Mouse (Mus musculus) kidney, postnatal 0 days (tissue): ENCODE results near the gene Ruvbl2. TPM values are rescaled to one million over a fixed set of nuclear protein-coding genes. Genes with fewer than 3 reads are reported as not detected.
"Not testable (repeated sequence)": the region's sequence is repeated elsewhere in the genome, so short reads cannot be mapped to it uniquely, and the experiment has no call there.

ENCODE experiments used
- ATAC-seq: fragments of 200-750 bp; cut with Nextera tagmentation; replicated peaks from 2 replicates; pipeline ENCODE4 v1.8.0; 2017; ENCODE audit warnings: low read depth, moderate number of reproducible peaks, moderate TSS enrichment, moderate library complexity; ENCODE audit not compliant: low FRiP score
- DNase-seq: peaks from one replicate; pipeline ENCODE4 v3.0.0-alpha.2; 2016; ENCODE audit warnings: low spot score
- H3K27ac ChIP-seq: fragments of 300-500 bp; sonication (generic); 2 replicates; pipeline ENCODE4 v1.5.1; 2014; ENCODE audit warnings: mild to moderate bottlenecking
- H3K27me3 ChIP-seq: fragments of 300-500 bp; sonication (generic); 2 replicates; pipeline ENCODE4 v1.6.1; 2014; ENCODE audit warnings: low read length, mixed read lengths; ENCODE audit not compliant: insufficient read depth
- H3K36me3 ChIP-seq: fragments of 300-500 bp; sonication (generic); 2 replicates; pipeline ENCODE4 v1.6.1; 2014; ENCODE audit warnings: low read length, mixed read lengths; ENCODE audit not compliant: insufficient read depth
- H3K4me1 ChIP-seq: fragments of 300-500 bp; sonication (generic); replicated peaks from 2 replicates; pipeline ENCODE4 v1.6.1; 2014; ENCODE audit warnings: antibody characterized with exemption, low read length, mixed read lengths; ENCODE audit not compliant: insufficient read depth
- H3K4me2 ChIP-seq: fragments of 300-500 bp; sonication (generic); 2 replicates; pipeline ENCODE4 v1.6.1; 2014; ENCODE audit warnings: mild to moderate bottlenecking, low read length, moderate library complexity, mixed read lengths
- H3K4me3 ChIP-seq: fragments of 300-500 bp; sonication (generic); replicated peaks from 2 replicates; pipeline ENCODE4 v1.5.1; 2014; ENCODE audit warnings: low read depth, low read length
- H3K9ac ChIP-seq: fragments of 300-500 bp; sonication (generic); 2 replicates; pipeline ENCODE4 v1.6.1; 2014; ENCODE audit warnings: low read depth, low read length
- H3K9me3 ChIP-seq: fragments of 300-500 bp; sonication (generic); replicated peaks from 2 replicates; pipeline ENCODE4 v1.6.1; 2016; ENCODE audit warnings: low read length, inconsistent platforms, mixed read lengths
- CTCF ChIP-seq: IDR thresholded peaks from 2 replicates; pipeline ENCODE4 v1.5.1; 2016; ENCODE audit warnings: antibody characterized with exemption, low read depth, mild to moderate bottlenecking, moderate library complexity
- WGBS: fragments of 180-500 bp; shearing (Covaris S2); extraction: QIAGEN DNeasy Blood & Tissue Kit; methylation state at CpG from one replicate; pipeline ENCODE4 v1.1.7; 2014; 5-methylcytosine and 5-hydroxymethylcytosine counted together
- polyA plus RNA-seq: library from polyadenylated mRNA; unstranded; fragments of >200 nt; fragmentation: Nextera tagmentation; extraction: Ambion mirVana; gene quantifications from 2 replicates; pipeline ENCODE4 v1.2.1, GENCODE M21; 2015

The Ruvbl2 gene
- polyA plus RNA-seq, 1 experiment from 2014 or later: 94.6 TPM

GRCm38 (mm10) chr7:45466283-45467089, 28.6 kb upstream of the Ruvbl2 start, which contains the start of gene Bax:
Gene Bax (minus strand): TSS chr7:45466898.
- Histone ChIP-seq H3K4me2 (peak within 1 kb of the TSS; percentile 90), H3K27ac (peak within 1 kb of the TSS; percentile 75), H3K4me1 (peaks cover 7% of the 10 kb centered on the region; the same call in 1 of the 2 replicates), H3K9ac (peak within 1 kb of the TSS; percentile 82), H3K27me3 (no peaks in the 10 kb centered on the region), H3K9me3 (no peaks in the 10 kb centered on the region), H3K36me3 (peaks cover 7% of the 10 kb centered on the region; the same call in 1 of the 2 replicates), H3K4me3 (peak within 1 kb of the TSS; percentile 78)
- TF ChIP-seq CTCF: peak; percentile 34
- under 1% methylated on average over 53 of the region's 58 CpGs for WGBS
- DNase-seq (peak; percentile 99), ATAC-seq (peak; percentile 75)

GRCm38 (mm10) chr7:45465549-45465948, 27.7 kb upstream of the Ruvbl2 start:
- Histone ChIP-seq H3K4me2 (peak overlapping the region; percentile 90), H3K9me3 (no peaks in the 10 kb centered on the region), H3K27me3 (no peaks in the 10 kb centered on the region), H3K27ac (no peak overlapping the region), H3K9ac (peak overlapping the region; percentile 82; the same call in 1 of the 2 replicates), H3K4me3 (peak overlapping the region; percentile 78; the same call in 1 of the 2 replicates), H3K36me3 (peaks cover 7% of the 10 kb centered on the region; the same call in 1 of the 2 replicates), H3K4me1 (peaks cover 12% of the 10 kb centered on the region)
- TF ChIP-seq CTCF: 0 out of 2 replicates have a peak, but pooled peaks have one; percentile 31
- WGBS: 76% methylated on average over 9 of the region's 9 CpGs
- DNase-seq: no peak
- no peak for ATAC-seq

DNA sequence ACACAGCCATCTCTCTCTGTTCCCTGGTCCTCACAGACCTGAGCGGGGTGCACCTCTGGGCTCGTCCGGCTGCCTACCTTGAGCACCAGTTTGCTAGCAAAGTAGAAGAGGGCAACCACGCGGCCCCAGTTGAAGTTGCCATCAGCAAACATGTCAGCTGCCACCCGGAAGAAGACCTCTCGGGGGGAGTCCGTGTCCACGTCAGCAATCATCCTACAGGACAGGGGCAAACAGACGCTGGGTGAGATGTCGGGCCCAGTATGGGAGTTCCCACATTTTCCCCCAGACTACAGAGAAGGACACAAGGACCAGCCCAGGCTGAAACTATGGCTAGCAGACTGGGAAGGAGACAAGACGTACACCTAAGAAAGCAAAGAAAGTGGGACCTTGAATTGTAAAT, 27.2 kb upstream of the Ruvbl2 start:
- DNase-seq (no peak), ATAC-seq (no peak)
- no peaks in the 10 kb centered on the region for H3K27me3 ChIP-seq
- WGBS: 93% methylated on average over 12 of the region's 12 CpGs
- no peak overlapping the region for H3K27ac ChIP-seq
- no peak overlapping the region for H3K4me2 ChIP-seq
- H3K4me1 ChIP-seq: peaks cover 17% of the 10 kb centered on the region
- TF ChIP-seq CTCF: no peak
- no peaks in the 10 kb centered on the region for H3K9me3 ChIP-seq
- peaks cover 7% of the 10 kb centered on the region; the same call in 1 of the 2 replicates for H3K36me3 ChIP-seq
- H3K4me3 ChIP-seq: no peak overlapping the region
- H3K9ac ChIP-seq: no peak overlapping the region

DNA sequence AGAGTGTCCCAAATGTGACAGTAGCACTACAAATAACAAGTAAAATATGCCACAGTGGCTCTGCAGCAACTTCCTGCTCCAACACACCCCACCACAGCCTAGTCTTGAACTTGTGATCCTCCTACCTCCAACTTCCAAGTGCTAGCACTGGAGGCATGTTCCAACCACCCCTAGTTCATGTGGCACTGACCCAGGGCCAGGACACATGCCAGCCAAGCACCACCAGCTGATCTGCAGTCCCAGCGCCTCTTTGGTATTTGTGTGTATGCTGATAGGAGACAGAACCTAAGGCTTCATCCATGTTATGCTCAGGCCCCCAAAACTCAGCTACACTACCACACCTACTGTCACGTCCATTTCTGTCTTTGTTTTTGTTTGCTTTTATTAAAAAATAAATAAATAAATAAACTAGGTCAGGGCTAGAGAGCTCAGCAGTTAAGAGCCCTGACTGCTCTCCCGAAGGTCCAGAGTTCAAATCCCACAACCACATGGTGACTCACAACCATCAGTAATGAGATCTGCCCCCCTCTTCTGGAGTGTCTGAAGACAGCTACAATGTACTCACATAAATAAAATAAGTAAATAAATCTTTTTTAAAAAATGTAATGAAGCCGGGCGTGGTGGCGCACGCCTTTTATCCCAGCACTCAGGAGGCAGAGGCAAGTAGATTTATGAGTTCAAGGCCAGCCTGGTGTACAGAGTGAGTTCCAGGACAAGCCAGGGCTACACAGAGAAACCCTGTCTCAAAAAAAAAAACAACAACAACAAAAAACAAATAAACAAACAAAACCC, 26.3 kb upstream of the Ruvbl2 start:
- H3K4me2 ChIP-seq: no peak overlapping the region
- no peak overlapping the region for H3K9ac ChIP-seq
- H3K4me1 ChIP-seq: peaks cover 17% of the 10 kb centered on the region
- WGBS: 94% methylated on average over 7 of the region's 7 CpGs
- no peak overlapping the region for H3K4me3 ChIP-seq
- no peak for TF ChIP-seq CTCF
- no peaks in the 10 kb centered on the region for H3K27me3 ChIP-seq
- ATAC-seq (no peak), DNase-seq (no peak)
- H3K36me3 ChIP-seq: peaks cover 7% of the 10 kb centered on the region; the same call in 1 of the 2 replicates
- H3K9me3 ChIP-seq: no peaks in the 10 kb centered on the region
- H3K27ac ChIP-seq: no peak overlapping the region

DNA sequence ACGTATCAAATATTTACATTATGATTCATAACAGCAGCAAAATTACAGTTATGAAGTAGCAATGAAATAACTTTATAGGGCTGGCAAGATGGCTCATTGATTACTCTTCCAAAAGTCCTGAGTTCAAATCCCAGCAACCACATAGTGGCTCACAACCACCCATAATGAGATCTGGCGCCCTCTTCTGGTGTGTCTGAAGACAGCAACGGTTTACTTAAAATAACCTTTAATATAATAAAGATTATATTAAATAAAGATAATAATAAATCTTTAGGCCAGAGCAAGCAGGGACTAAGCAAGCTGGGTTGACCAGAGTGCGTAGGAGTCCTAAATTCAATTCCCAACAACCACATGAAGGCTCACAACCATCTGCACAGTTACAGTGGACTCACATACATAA, 25.0 kb upstream of the Ruvbl2 start:
- H3K4me2 ChIP-seq, H3K27me3 ChIP-seq, ATAC-seq, H3K9ac ChIP-seq, H3K27ac ChIP-seq, H3K4me3 ChIP-seq, H3K9me3 ChIP-seq, DNase-seq: not testable (repeated sequence)
- H3K36me3 ChIP-seq: peaks cover 12% of the 10 kb centered on the region; the same call in 1 of the 2 replicates
- H3K4me1 ChIP-seq: peaks cover 23% of the 10 kb centered on the region
- TF ChIP-seq CTCF: peak; percentile 46; the same call in 1 of the 2 replicates
- 78% methylated on average over 4 of the region's 4 CpGs for WGBS

- Histone ChIP-seq H3K4me3 (no peak overlapping the region), H3K9me3 (no peaks in the 10 kb centered on the region), H3K27ac (no peak overlapping the region), H3K4me1 (peaks cover 28% of the 10 kb centered on the region), H3K27me3 (no peaks in the 10 kb centered on the region), H3K36me3 (peaks cover 12% of the 10 kb centered on the region; the same call in 1 of the 2 replicates), H3K4me2 (no peak overlapping the region), H3K9ac (no peak overlapping the region)
- TF ChIP-seq CTCF: no peak
- no peak for DNase-seq
- WGBS: 91% methylated on average over 4 of the region's 4 CpGs
- no peak for ATAC-seq
Measured at GRCm38 (mm10) chr7:45462325-45462724, 24.4 kb upstream of the Ruvbl2 start.
